Mouse (Mus musculus) adrenal gland, postnatal 4 days (tissue): ENCODE measurements around the gene Srsf7. TPM values are rescaled to one million over a fixed set of nuclear protein-coding genes. Genes with fewer than 3 reads are reported as not detected.

Experiments used
- DNase-seq, 2 experiments: peaks; one replicate each; pipeline ENCODE4 v3.0.0; 2021 to 2022; ENCODE audit warnings: low spot score in 2 of 2, mixed read lengths in 2 of 2
- total RNA-seq, 2 experiments: library from RNA; stranded (reverse); gene quantifications; 2 replicates each; pipeline ENCODE4 v1.2.3; 2021

Srsf7 gene
- total RNA-seq, 2 experiments from 2014 or later: 172 to 192 TPM

DNA sequence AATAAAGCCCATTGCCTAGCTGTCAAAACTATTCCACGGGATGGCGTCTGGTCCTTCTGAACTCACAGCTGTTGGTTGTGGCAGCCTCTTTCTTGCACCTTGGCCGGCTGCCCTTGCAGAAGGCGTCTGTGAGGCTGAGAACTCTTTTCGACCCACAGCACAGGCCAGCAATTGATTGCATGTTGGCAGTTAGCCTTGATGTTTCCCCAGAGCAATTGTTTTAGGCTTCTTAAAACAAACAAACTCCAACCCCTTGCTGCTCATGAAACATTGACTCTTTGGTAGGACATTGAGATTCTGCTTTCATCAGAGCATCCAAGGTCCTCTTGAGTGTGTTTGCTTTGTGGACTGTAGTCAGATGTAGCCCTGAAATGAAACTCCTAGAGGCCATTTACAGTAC lies 46.7 kb downstream of the Srsf7 start:
- DNase-seq: no peak

DNA sequence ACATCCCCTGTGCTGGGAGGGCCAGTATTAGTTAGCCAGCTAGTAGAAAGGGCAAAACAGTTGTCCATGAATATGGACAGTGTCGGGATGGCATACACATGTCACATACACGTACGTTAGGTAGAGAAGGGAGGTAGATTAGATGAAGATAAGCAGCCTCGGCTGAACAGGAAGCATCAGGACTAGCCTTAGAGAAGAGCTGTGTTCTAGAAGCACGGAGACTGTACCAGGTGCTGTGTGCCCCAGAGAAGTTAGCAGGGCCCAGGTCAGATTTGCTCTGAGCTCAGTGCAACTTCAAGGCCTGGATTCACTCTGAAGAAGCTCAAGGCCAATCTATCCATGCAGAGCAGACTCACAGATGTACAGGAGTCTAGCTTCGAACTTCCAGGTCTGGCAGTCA lies 49.6 kb downstream of the Srsf7 start:
- DNase-seq: no peak

DNA sequence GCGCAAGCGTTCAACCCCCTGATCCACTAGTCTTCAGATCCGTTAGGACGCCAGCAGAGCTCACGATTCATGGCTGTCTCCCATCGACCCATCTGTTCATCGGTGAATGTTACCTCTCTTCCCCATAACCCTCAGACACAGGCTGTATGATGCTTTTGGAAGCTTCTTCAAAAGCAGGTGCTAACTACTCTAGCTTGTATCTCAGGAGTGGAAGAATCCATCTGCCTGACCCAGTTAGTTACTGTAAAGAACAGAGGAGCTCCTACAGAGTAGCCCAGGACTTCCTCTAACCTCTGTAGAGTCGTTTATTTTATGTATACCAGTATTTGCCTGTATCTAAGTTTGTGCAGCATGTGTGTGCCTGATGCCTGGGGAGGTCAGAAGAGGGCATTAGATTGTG lies 50.2 kb downstream of the Srsf7 start:
- no peak for DNase-seq

DNA sequence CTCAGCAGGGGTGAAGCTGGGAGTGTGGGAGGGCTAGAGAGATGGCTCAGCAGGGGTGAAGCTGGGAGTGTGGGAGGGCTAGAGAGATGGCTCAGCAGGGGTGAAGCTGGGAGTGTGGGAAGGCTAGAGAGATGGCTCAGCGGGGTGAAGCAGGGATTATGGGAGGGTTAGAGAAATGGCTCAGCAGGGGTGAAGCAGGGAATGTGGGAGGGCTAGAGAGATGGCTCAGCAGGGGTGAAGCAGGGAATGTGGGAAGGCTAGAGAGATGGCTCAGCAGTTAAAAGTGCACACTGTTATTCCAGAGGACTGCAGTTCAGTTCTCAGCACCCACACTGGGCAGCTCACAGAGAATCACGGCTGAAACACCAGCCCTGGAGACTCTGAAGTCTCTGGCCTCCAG lies 53.5 kb downstream of the Srsf7 start:
- no peak for DNase-seq

DNA sequence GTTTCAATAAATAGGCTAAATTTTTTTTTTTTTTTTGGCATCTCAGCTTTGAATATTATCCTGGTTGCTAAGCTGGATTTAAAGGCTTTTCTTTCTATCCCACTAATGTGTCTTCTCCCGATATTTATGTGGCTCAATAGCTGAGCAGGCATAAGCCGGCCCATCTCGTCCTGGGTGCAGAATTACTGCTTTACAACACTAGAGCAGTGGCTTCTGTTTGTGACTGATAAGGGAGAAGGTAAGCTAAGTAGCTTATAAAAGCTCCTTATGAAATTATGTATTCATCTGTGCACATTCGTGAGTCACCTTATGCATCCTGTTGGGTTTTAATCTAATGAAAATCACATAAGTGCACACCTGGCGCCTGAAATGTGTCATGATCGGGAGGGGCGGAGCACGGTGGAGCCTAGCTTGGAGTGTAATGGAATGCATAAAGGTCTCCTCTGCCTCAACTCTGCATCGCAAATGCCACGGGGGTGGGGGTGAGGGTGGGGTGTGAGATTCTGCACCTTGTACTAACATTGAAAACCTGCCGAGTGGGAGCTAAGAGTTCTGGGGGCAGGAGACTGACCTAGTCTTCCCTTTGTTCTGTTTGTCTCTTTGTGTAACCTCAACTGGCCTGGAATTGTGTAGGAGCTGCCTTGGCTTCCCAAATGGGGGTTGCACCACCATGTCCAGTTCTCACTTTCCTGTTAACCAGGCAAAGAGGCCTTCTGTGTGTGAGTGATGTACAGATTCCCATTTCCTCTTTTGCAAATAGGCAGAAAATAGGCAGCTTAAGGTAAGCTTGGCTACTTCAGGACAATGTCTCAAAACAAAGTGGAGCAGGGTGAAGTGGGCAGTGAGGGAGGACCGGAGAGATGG lies 54.1 kb downstream of the Srsf7 start:
- DNase-seq: no peak

DNA sequence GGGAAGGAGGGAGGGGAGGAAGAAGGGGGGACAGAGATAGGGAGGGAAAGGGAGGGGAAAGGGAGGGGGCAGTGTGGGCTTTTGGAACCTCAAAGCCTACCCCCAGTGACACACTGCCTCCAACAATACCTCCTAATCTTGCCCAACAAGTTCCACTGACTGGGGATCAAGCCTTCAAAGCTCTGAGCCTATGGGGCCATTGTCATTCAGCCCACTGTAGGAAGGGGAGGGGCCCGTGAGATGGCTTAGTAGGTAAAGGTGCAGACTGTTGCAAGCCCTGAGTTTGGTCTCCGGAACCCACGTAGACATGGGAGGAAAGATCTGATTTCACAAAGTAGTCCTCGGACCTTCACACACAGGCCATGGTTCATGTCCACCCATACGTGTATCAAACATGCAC lies 55.8 kb downstream of the Srsf7 start:
- DNase-seq: no peak

Other genes with a start within 250 kb of the Srsf7 start
- gene Hnrnpll, start 145.0 kb downstream of the Srsf7 start, total RNA-seq: 10 to 100 TPM; 72.6 to 73.0 TPM
- 10 to 100 TPM; 14.5 to 16.2 TPM for gene Galm, start 79.8 kb downstream of the Srsf7 start, total RNA-seq
- under 1 TPM; 0.11 to 0.25 TPM for gene Ttc39d, start 153 bp upstream of the Srsf7 start, total RNA-seq
- 10 to 100 TPM; 11.0 to 12.0 TPM for gene Gemin6, start 17.1 kb upstream of the Srsf7 start, total RNA-seq
- 10 to 100 TPM; 16.6 to 16.7 TPM for gene Morn2, start 82.9 kb upstream of the Srsf7 start, total RNA-seq
- gene Dhx57, start 83.2 kb upstream of the Srsf7 start, total RNA-seq: 10 to 100 TPM; 20.9 to 22.0 TPM
- gene Arhgef33, start 100.1 kb upstream of the Srsf7 start, total RNA-seq: 1 to 10 TPM; 3.3 to 3.4 TPM
- gene Gm10190, start 166.2 kb upstream of the Srsf7 start, total RNA-seq: 1 to 10 TPM; 1.3 to 4.0 TPM